Mouse (Mus musculus): ENCODE results near the gene Cldn10.

DNA sequence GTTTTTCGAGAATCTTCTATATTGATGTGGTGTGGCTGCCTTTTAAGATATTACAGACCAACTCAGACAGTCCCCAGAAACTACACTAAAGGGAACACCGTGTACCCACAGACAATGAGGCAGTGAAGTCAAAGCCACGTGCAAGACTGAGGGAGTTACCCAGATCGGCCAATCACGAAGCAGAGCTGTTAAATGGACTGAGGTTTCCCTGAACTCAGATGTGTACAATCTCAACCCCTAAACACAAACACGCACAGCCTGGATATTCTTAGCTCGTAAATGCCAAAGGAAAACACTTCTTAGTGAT, 96.5 kb downstream of the Cldn10 start:
- no peak for TF ChIP-seq CTCF (IDR thresholded peaks at IDR 0.05)
- TF ChIP-seq EP300 (IDR thresholded peaks at IDR 0.05; ENCODE audit: insufficient read depth, low read depth, low read length), result no peak

Data from heart, adult 2 months (tissue).